Mouse (Mus musculus): ENCODE data around the gene Zfp503. TPM values are rescaled to one million over a fixed set of nuclear protein-coding genes. Genes with fewer than 3 reads are reported as not detected.

The Zfp503 gene
- total RNA-seq, 1 experiment from 2014 or later = 0.38 TPM

- ATAC-seq (replicated peaks; ENCODE audit: insufficient number of reproducible peaks, low FRiP score, low TSS enrichment, poor library complexity, severe bottlenecking) = no peak
Measured at GRCm38 (mm10) chr14:21982592-21983310, 6.7 kb downstream of the Zfp503 start.

- no peak for ATAC-seq (replicated peaks; ENCODE audit: insufficient number of reproducible peaks, low FRiP score, low TSS enrichment, poor library complexity, severe bottlenecking)
Measured at GRCm38 (mm10) chr14:21982096-21982591, 7.3 kb downstream of the Zfp503 start.

DNA sequence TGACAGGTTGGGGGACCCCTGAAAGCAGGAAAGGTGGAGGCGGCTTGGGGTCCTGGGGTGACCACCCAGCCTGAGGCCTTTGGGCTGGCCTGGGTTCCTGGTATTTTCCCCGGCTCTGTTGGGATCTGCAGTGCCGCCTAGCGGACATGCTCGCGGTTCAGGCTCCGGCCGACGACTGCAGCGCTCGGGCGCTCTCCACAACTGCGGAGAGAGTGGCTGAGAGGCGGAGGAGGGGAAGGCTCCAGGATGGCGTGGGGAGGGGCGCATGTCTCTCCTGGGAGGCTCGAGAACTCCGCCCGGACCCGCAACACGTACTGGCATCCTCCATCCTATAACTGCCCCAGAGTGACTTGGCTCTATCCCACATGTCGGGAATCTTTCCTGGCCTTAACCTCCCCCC is 7.9 kb downstream of the Zfp503 start:
- ATAC-seq (replicated peaks; ENCODE audit: insufficient number of reproducible peaks, low FRiP score, low TSS enrichment, poor library complexity, severe bottlenecking) = peak; percentile 42; the same call in 1 of the 2 replicates

DNA sequence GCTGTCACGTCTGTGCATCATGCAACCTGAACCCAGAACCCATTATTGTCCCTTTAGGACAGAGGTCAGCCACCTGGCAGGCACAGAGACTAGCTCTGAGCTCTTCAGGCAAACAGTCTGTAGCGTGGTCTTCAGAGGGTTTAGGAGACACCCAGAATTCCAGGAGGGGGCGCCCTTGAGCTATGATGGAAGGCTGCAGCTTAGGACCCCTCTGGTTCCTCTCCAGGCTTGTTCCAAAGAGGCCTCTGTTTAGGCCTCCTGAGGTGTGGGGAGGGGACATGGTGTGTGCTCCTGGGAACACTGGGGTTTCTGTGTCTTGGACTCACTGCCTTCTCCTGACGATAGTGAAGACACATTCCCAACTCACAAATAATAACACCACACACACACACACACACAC is 20.4 kb downstream of the Zfp503 start:
- ATAC-seq (replicated peaks; ENCODE audit: insufficient number of reproducible peaks, low FRiP score, low TSS enrichment, poor library complexity, severe bottlenecking) = 0 out of 2 replicates have a peak, but pooled peaks have one; percentile 33

- ATAC-seq (replicated peaks; ENCODE audit: insufficient number of reproducible peaks, low FRiP score, low TSS enrichment, poor library complexity, severe bottlenecking) = no peak
Measured at GRCm38 (mm10) chr14:21967375-21968010, 21.9 kb downstream of the Zfp503 start.

- ATAC-seq (replicated peaks; ENCODE audit: insufficient number of reproducible peaks, low FRiP score, low TSS enrichment, poor library complexity, severe bottlenecking) = no peak
Measured at GRCm38 (mm10) chr14:21966276-21966675, 23.1 kb downstream of the Zfp503 start.

GRCm38 (mm10) chr14:21962381-21963050 is 26.9 kb downstream of the Zfp503 start:
- ATAC-seq (replicated peaks; ENCODE audit: insufficient number of reproducible peaks, low FRiP score, low TSS enrichment, poor library complexity, severe bottlenecking) = no peak

- ATAC-seq (replicated peaks; ENCODE audit: insufficient number of reproducible peaks, low FRiP score, low TSS enrichment, poor library complexity, severe bottlenecking) = no peak
Measured at GRCm38 (mm10) chr14:21959243-21959642, 30.2 kb downstream of the Zfp503 start.

DNA sequence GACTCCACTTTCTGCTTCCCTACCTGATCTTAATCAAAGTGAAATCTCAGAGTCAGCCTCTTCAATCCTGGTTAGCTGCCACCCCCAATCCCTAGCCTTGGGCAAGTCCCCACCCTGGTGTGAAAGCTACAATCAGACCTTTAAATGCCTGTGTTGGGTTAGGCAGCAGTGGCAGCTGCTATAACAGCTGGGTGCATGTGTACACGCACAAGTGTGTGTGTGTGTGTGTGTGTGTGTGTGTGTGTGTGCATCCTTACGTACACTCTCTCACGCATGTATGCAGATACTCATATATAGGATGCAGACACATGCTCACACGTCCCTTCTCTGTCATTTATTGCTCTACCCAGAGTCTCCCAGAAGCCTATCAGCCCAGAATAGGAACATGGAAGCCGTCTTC is 30.8 kb downstream of the Zfp503 start:
- ATAC-seq (replicated peaks; ENCODE audit: insufficient number of reproducible peaks, low FRiP score, low TSS enrichment, poor library complexity, severe bottlenecking) = no peak

DNA sequence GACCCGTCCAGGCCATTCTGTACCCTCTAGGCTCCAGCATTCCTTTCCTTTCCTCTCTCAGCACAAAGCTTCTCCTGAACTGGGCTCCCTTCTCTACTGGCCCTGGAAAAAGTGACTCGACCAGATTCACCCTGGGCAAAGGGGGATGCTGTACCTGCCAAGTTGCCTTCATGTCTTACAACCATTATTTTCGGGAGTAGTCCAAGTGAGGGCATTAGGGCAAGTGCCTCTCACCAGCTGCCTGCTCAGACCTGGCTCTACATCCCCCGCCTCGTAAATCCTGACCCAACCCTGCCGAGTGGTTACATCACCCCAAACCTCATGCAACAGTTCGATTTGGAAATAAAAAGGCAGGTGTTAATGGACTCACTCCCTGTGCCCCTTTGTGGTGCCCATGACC is 36.9 kb downstream of the Zfp503 start:
- no peak for ATAC-seq (replicated peaks; ENCODE audit: insufficient number of reproducible peaks, low FRiP score, low TSS enrichment, poor library complexity, severe bottlenecking)

DNA sequence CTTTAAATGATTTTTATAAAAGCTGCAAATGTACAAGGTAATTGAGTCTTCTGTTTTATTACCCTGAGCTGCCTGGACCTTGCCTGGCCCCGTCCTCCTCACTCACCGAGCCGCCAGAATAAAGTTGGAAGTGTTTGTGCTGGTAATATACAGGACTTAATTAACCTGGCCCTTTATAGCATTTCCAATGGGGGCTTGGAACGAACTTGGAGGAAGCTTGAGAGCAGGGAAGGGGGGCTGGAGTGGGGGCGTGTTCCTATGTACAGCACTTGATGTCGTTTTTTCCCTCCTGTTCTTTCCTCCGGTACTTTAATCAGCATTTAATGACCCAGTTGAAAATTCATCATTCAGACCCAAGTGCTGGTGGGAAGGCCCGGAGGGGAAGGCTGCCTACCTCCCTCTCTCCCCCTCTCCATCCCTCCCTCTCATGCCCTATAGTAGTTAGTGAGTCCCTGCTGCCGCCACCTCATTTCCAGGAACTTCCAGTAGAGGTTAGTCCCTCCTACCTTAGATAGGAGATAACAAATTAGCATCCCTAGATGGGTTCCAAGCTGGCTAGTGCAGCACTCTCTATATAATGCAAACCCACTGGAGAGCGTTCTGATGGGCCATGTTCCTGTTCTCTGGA is 37.4 kb downstream of the Zfp503 start:
- no peak for ATAC-seq (replicated peaks; ENCODE audit: insufficient number of reproducible peaks, low FRiP score, low TSS enrichment, poor library complexity, severe bottlenecking)

GRCm38 (mm10) chr14:21944946-21945345 is 44.5 kb downstream of the Zfp503 start:
- no peak for ATAC-seq (replicated peaks; ENCODE audit: insufficient number of reproducible peaks, low FRiP score, low TSS enrichment, poor library complexity, severe bottlenecking)

DNA sequence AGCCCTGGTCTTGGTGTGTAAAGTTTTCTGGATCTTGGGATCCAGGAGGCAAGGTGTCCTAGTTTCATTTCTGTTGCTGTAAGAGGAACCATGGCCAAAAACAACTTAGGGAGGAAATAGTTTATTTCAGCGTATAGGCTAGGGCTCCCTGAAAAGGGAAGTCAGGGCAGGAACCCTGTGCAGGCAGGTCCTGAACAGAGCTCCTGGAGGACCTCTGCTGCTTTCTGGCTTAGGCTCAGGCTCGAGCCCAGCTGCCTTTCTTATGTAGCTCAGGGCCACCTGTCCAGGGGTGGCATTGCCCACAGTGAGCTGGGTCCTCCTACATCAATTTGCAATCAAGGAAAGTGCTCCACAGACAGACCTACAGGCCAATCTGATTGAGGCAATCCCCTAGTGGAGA is 47.8 kb downstream of the Zfp503 start:
- ATAC-seq (replicated peaks; ENCODE audit: insufficient number of reproducible peaks, low FRiP score, low TSS enrichment, poor library complexity, severe bottlenecking) = no peak

- ATAC-seq (replicated peaks; ENCODE audit: insufficient number of reproducible peaks, low FRiP score, low TSS enrichment, poor library complexity, severe bottlenecking) = no peak
Measured at GRCm38 (mm10) chr14:21937116-21937515, 52.3 kb downstream of the Zfp503 start.

- ATAC-seq (replicated peaks; ENCODE audit: insufficient number of reproducible peaks, low FRiP score, low TSS enrichment, poor library complexity, severe bottlenecking) = no peak
Measured at GRCm38 (mm10) chr14:21936102-21936630, 53.2 kb downstream of the Zfp503 start.
